Mouse (Mus musculus): ENCODE measurements at regions not wholly inside any gene's neighbourhood (a gene's known extent, or its start where the extent isn't known, plus 50 kb on each side); places are given as distances from the start of the nearest gene placed in this dataset.

DNA sequence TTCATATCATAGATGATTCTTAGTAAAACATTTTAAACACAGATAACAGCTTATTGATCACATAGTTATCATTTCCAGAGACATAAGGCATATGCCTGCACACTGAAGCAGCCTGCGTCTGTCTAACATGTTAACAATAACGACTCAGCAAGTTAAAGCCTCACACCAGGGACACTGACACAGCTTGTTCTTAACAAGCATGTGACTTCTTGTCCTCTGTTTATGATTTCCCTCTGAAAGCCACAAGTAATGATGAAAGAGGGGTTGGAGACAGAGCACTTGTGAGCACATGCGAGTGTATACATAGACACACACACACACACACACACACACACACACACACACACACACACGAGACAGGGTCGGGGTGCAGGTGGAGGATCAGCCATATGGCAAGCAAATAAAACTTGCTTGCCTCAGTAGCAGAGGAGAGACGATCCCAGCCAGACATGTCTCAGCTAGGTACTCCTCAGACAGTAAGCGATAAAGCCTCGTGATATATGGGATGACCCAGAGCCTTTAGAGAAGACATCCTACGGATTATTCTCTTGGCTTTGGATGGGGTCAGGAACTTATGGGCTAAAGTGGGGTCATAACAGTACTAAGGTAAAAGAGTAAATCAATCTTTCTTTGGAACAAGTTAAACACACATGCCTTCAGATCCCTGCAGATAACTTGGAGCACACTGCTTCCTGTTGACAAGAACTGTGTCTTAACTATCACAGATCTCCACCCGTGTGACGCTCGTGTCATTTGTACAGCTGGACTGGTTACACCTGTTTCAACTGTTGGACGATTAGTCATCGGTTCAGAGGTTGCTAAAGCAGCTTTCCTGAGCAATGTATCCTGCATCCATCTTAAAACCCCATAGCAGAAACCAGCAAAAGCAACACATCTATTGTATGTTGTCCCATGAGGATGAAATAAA lies 51.4 kb upstream of the Ralgps2 start:
- no peak for DNase-seq

DNA sequence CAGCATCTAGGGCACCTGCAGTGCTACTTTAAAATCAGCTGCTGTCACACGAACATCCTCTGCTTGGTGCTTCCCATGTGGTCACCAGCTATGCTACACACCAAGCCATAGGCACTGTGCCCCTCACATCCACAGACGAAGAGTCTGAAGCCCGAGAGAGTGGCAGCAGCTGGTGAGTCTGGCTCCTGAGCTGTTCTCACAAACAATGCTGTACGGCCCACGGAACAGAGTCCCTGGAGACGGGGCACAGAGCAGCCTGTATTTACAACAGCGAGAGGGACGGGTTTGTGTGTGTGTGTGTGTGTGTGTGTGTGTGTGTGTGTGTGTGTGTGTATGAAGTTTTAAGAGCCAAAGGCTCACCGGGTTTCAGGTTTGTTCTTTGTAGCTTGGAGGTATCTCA lies 50.7 kb upstream of the Ralgps2 start:
- peak; percentile 30 for DNase-seq

DNA sequence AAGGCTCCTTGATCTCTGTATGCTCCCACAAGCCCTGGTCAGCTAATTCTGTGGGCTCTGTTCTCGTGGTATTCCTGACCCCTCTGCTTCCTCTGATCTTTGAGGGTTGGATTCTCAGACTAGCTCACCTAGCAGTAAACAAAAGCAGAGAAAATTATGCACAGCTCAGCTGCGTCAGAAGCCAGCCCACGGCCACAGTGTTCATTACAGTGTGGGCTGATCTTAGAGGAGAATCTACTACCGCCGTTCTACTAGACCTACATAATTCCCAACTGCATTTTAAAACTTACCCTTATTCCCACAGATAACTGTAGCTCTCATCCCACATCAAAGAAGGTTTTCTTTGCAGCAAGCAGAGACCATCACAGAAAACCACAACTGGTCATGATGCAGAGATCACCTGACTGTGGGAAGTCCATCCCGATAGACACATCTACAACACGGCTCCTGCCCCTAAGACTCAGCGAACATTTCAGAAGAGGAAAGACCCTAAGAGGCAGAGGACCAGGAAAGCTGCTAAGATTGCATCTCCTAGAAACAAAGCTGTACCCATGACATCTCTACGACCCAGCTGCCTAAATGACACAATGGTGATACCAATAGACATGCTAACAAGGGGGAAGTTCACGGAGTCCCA lies 49.8 kb upstream of the Ralgps2 start:
- peak; percentile 8 for DNase-seq

All from right cerebral cortex, postnatal 25 days (tissue).